Mouse (Mus musculus): ENCODE measurements around the gene Olfr193.
"Not testable (repeated sequence)": the region's sequence is repeated elsewhere in the genome, so short reads cannot be mapped to it uniquely, and the experiment has no call there.

The Olfr193 gene

GRCm38 (mm10) chr16:59111781-59112180 is at the start of gene Olfr193:
TSS of gene Olfr193 (minus strand) at chr16:59111881.
- DNase-seq (ENCODE audit: low read depth, low spot score), result no peak

GRCm38 (mm10) chr16:59151996-59152395 is 40.3 kb upstream of the Olfr193 start:
- no peak for DNase-seq (ENCODE audit: low read depth, low spot score)

GRCm38 (mm10) chr16:59146746-59147145 is 35.1 kb upstream of the Olfr193 start, which contains the start of gene Olfr195:
TSS of gene Olfr195 (plus strand) at chr16:59147046.
- DNase-seq (ENCODE audit: low read depth, low spot score), result no peak

GRCm38 (mm10) chr16:59141105-59141504 is 29.4 kb upstream of the Olfr193 start:
- DNase-seq (ENCODE audit: low read depth, low spot score), result peak; percentile 11

GRCm38 (mm10) chr16:59130740-59131139 is 19.1 kb upstream of the Olfr193 start:
- no peak for DNase-seq (ENCODE audit: low read depth, low spot score)

GRCm38 (mm10) chr16:59120969-59121368 is 9.3 kb upstream of the Olfr193 start, which contains the start of gene Olfr194:
TSS of gene Olfr194 (minus strand) at chr16:59121069.
- no peak for DNase-seq (ENCODE audit: low read depth, low spot score)

- not testable (repeated sequence) for DNase-seq (ENCODE audit: low read depth, low spot score)
Observed at GRCm38 (mm10) chr16:59108522-59108921, 3.2 kb downstream of the Olfr193 start.

GRCm38 (mm10) chr16:59105312-59105711 is 6.4 kb downstream of the Olfr193 start:
- no peak for DNase-seq (ENCODE audit: low read depth, low spot score)

GRCm38 (mm10) chr16:59089722-59090121 is 22.0 kb downstream of the Olfr193 start, which contains the start of gene Olfr191:
TSS of gene Olfr191 (minus strand) at chr16:59089822.
- DNase-seq (ENCODE audit: low read depth, low spot score), result peak; percentile 2

GRCm38 (mm10) chr16:59081113-59081512 is 30.6 kb downstream of the Olfr193 start:
- not testable (repeated sequence) for DNase-seq (ENCODE audit: low read depth, low spot score)

GRCm38 (mm10) chr16:59077905-59078304 is 33.8 kb downstream of the Olfr193 start, which contains the start of gene Olfr190:
TSS of gene Olfr190 (minus strand) at chr16:59078005.
- no peak for DNase-seq (ENCODE audit: low read depth, low spot score)

GRCm38 (mm10) chr16:59073520-59073919 is 38.2 kb downstream of the Olfr193 start:
- DNase-seq (ENCODE audit: low read depth, low spot score), result no peak

GRCm38 (mm10) chr16:59071755-59072154 is 39.9 kb downstream of the Olfr193 start:
- no peak for DNase-seq (ENCODE audit: low read depth, low spot score)

GRCm38 (mm10) chr16:59062411-59062810 is 49.3 kb downstream of the Olfr193 start:
- not testable (repeated sequence) for DNase-seq (ENCODE audit: low read depth, low spot score)
